Mouse (Mus musculus) embryonic facial prominence, embryonic 15.5 days (tissue): ENCODE data around the gene Ccdc188. TPM values are rescaled to one million over a fixed set of nuclear protein-coding genes. Genes with fewer than 3 reads are reported as not detected.
A peak's percentile ranks its signal among the peaks of the same experiment; 100 is the strongest.

ENCODE experiments used
- ATAC-seq: fragments of 200-750 bp; cut with Nextera tagmentation; 2 replicates; pipeline ENCODE4 v1.8.0; 2017; ENCODE audit warnings: low read depth, moderate TSS enrichment; ENCODE audit not compliant: insufficient number of reproducible peaks, low FRiP score, low TSS enrichment
- H3K27ac ChIP-seq: fragments of 300-500 bp; sonication (generic); replicated peaks from 2 replicates; pipeline ENCODE4 v1.5.1; 2015; ENCODE audit warnings: mild to moderate bottlenecking, inconsistent platforms
- H3K27me3 ChIP-seq: fragments of 300-500 bp; sonication (generic); 2 replicates; pipeline ENCODE4 v1.6.1; 2015; ENCODE audit warnings: inconsistent platforms
- H3K36me3 ChIP-seq: fragments of 300-500 bp; sonication (generic); 2 replicates; pipeline ENCODE4 v1.6.1; 2015; ENCODE audit warnings: mild to moderate bottlenecking, inconsistent platforms
- H3K4me1 ChIP-seq: fragments of 300-500 bp; sonication (generic); 2 replicates; pipeline ENCODE4 v1.6.1; 2015; ENCODE audit warnings: inconsistent platforms
- H3K4me2 ChIP-seq: fragments of 300-500 bp; sonication (generic); replicated peaks from 2 replicates; pipeline ENCODE4 v1.6.1; 2015; ENCODE audit warnings: mild to moderate bottlenecking, inconsistent platforms
- H3K4me3 ChIP-seq: fragments of 300-500 bp; sonication (generic); replicated peaks from 2 replicates; pipeline ENCODE4 v1.5.1; 2015; ENCODE audit warnings: mild to moderate bottlenecking, inconsistent platforms
- H3K9ac ChIP-seq: fragments of 300-500 bp; sonication (generic); 2 replicates; pipeline ENCODE4 v1.6.1; 2015; ENCODE audit warnings: inconsistent platforms
- H3K9me3 ChIP-seq: fragments of 300-500 bp; sonication (generic); replicated peaks from 2 replicates; pipeline ENCODE4 v1.6.1; 2016; ENCODE audit warnings: inconsistent platforms
- WGBS: fragments of 180-500 bp; shearing (Covaris S2); methylation state at CpG from one replicate; pipeline ENCODE4 v1.1.7; 2015; 5-methylcytosine and 5-hydroxymethylcytosine counted together
- polyA plus RNA-seq: library from polyadenylated mRNA; unstranded; fragments of >200 nt; fragmentation: Nextera tagmentation; extraction: Ambion mirVana; gene quantifications from 2 replicates; pipeline ENCODE4 v1.2.1, GENCODE M21; 2015

Ccdc188 gene
- not detected in 2 replicates for polyA plus RNA-seq

- H3K36me3 ChIP-seq = peaks cover 6% of the 10 kb centered on the region; the same call in 1 of the 2 replicates
- no peak within 1 kb of the TSS for H3K27ac ChIP-seq
- no peak within 1 kb of the TSS for H3K4me2 ChIP-seq
- no peaks in the 10 kb centered on the region for H3K27me3 ChIP-seq
- 83% methylated on average over 4 of the region's 4 CpGs for WGBS
- ATAC-seq = no peak
- no peak within 1 kb of the TSS for H3K9ac ChIP-seq
- no peak within 1 kb of the TSS for H3K4me3 ChIP-seq
- H3K9me3 ChIP-seq = no peaks in the 10 kb centered on the region
- peaks cover 9% of the 10 kb centered on the region for H3K4me1 ChIP-seq
Observed at GRCm38 (mm10) chr16:18217579-18217978, at the start of gene Ccdc188. TSS of gene Ccdc188 (plus strand) at chr16:18217879.

- Histone ChIP-seq H3K36me3 (no peaks in the 10 kb centered on the region), H3K4me1 (peaks cover 23% of the 10 kb centered on the region), H3K4me2 (no peak overlapping the region), H3K9ac (no peak overlapping the region), H3K27me3 (no peaks in the 10 kb centered on the region), H3K9me3 (no peaks in the 10 kb centered on the region), H3K27ac (no peak overlapping the region), H3K4me3 (no peak overlapping the region)
- ATAC-seq = no peak
- WGBS = 49% methylated on average over 5 of the region's 5 CpGs
Observed at GRCm38 (mm10) chr16:18169156-18169555, 48.5 kb upstream of the Ccdc188 start.

GRCm38 (mm10) chr16:18169776-18170175 lies 47.9 kb upstream of the Ccdc188 start:
- Histone ChIP-seq H3K4me1 (peaks cover 18% of the 10 kb centered on the region), H3K9me3 (no peaks in the 10 kb centered on the region), H3K4me2 (no peak overlapping the region), H3K4me3 (no peak overlapping the region), H3K27ac (no peak overlapping the region), H3K27me3 (no peaks in the 10 kb centered on the region), H3K36me3 (no peaks in the 10 kb centered on the region), H3K9ac (no peak overlapping the region)
- 86% methylated on average over 3 of the region's 3 CpGs for whole genome bisulfite sequencing
- ATAC-seq = no peak

GRCm38 (mm10) chr16:18172266-18172855 lies 45.3 kb upstream of the Ccdc188 start:
- no peak for ATAC-seq
- no peak overlapping the region for H3K4me3 ChIP-seq
- no peaks in the 10 kb centered on the region for H3K27me3 ChIP-seq
- no peaks in the 10 kb centered on the region for H3K36me3 ChIP-seq
- H3K4me1 ChIP-seq = peaks cover 29% of the 10 kb centered on the region
- H3K9me3 ChIP-seq = no peaks in the 10 kb centered on the region
- H3K9ac ChIP-seq = no peak overlapping the region
- H3K4me2 ChIP-seq = no peak overlapping the region
- 5% methylated on average over 7 of the region's 7 CpGs for WGBS
- H3K27ac ChIP-seq = no peak overlapping the region

GRCm38 (mm10) chr16:18173231-18173630 lies 44.4 kb upstream of the Ccdc188 start:
- H3K4me1 ChIP-seq = peaks cover 29% of the 10 kb centered on the region
- H3K27me3 ChIP-seq = no peaks in the 10 kb centered on the region
- WGBS = 70% methylated on average over 9 of the region's 9 CpGs
- no peaks in the 10 kb centered on the region for H3K9me3 ChIP-seq
- no peaks in the 10 kb centered on the region for H3K36me3 ChIP-seq
- no peak overlapping the region for H3K4me2 ChIP-seq
- H3K27ac ChIP-seq = no peak overlapping the region
- no peak overlapping the region for H3K9ac ChIP-seq
- 0 out of 2 replicates have a peak, but pooled peaks have one; percentile 27 for ATAC-seq
- H3K4me3 ChIP-seq = no peak overlapping the region

GRCm38 (mm10) chr16:18173788-18174187 lies 43.9 kb upstream of the Ccdc188 start:
- Histone ChIP-seq H3K9ac (no peak overlapping the region), H3K9me3 (no peaks in the 10 kb centered on the region), H3K4me2 (no peak overlapping the region), H3K27me3 (no peaks in the 10 kb centered on the region), H3K4me1 (peaks cover 30% of the 10 kb centered on the region), H3K36me3 (no peaks in the 10 kb centered on the region), H3K27ac (no peak overlapping the region), H3K4me3 (no peak overlapping the region)
- ATAC-seq = no peak
- 64% methylated on average over 11 of the region's 11 CpGs for WGBS

GRCm38 (mm10) chr16:18175817-18176541 lies 41.7 kb upstream of the Ccdc188 start:
- Histone ChIP-seq H3K4me3 (no peak overlapping the region), H3K27me3 (no peaks in the 10 kb centered on the region), H3K4me1 (peaks cover 42% of the 10 kb centered on the region), H3K9me3 (no peaks in the 10 kb centered on the region), H3K36me3 (no peaks in the 10 kb centered on the region), H3K27ac (peak overlapping the region; percentile 34; the same call in 1 of the 2 replicates), H3K9ac (no peak overlapping the region), H3K4me2 (no peak overlapping the region)
- WGBS = 30% methylated on average over 6 of the region's 6 CpGs
- ATAC-seq = no peak

- WGBS = 77% methylated on average over 4 of the region's 4 CpGs
- Histone ChIP-seq H3K27ac (no peak overlapping the region), H3K4me1 (peaks cover 42% of the 10 kb centered on the region), H3K9me3 (no peaks in the 10 kb centered on the region), H3K4me3 (no peak overlapping the region), H3K4me2 (no peak overlapping the region), H3K36me3 (no peaks in the 10 kb centered on the region), H3K27me3 (no peaks in the 10 kb centered on the region), H3K9ac (no peak overlapping the region)
- no peak for ATAC-seq
Observed at GRCm38 (mm10) chr16:18176758-18177157, 40.9 kb upstream of the Ccdc188 start.

- Histone ChIP-seq H3K4me3 (no peak overlapping the region), H3K4me2 (no peak overlapping the region), H3K9me3 (no peaks in the 10 kb centered on the region), H3K9ac (no peak overlapping the region), H3K36me3 (no peaks in the 10 kb centered on the region), H3K27me3 (no peaks in the 10 kb centered on the region), H3K4me1 (peaks cover 28% of the 10 kb centered on the region), H3K27ac (0 out of 2 replicates have a peak overlapping the region, but pooled peaks have one; percentile 1)
- 15% methylated on average over 2 of the region's 2 CpGs for WGBS
- no peak for ATAC-seq
Observed at GRCm38 (mm10) chr16:18179591-18179990, 38.1 kb upstream of the Ccdc188 start.

GRCm38 (mm10) chr16:18181398-18181797 lies 36.3 kb upstream of the Ccdc188 start:
- Histone ChIP-seq H3K27me3 (no peaks in the 10 kb centered on the region), H3K9me3 (no peaks in the 10 kb centered on the region), H3K4me2 (no peak overlapping the region), H3K9ac (no peak overlapping the region), H3K36me3 (no peaks in the 10 kb centered on the region), H3K4me3 (no peak overlapping the region), H3K4me1 (peaks cover 18% of the 10 kb centered on the region), H3K27ac (no peak overlapping the region)
- ATAC-seq = no peak
- 33% methylated on average over 10 of the region's 10 CpGs for WGBS

- H3K36me3 ChIP-seq = no peaks in the 10 kb centered on the region
- H3K4me1 ChIP-seq = peaks cover 13% of the 10 kb centered on the region; the same call in 1 of the 2 replicates
- H3K27ac ChIP-seq = no peak overlapping the region
- no peaks in the 10 kb centered on the region for H3K27me3 ChIP-seq
- H3K4me3 ChIP-seq = no peak overlapping the region
- ATAC-seq = no peak
- no peak overlapping the region for H3K9ac ChIP-seq
- no peak overlapping the region for H3K4me2 ChIP-seq
- no peaks in the 10 kb centered on the region for H3K9me3 ChIP-seq
- 74% methylated on average over 8 of the region's 8 CpGs for WGBS
Observed at GRCm38 (mm10) chr16:18182766-18183165, 34.9 kb upstream of the Ccdc188 start.
